Mouse (Mus musculus): ENCODE measurements around the gene Eif5a.

GRCm38 (mm10) chr11:69879711-69880110 is 42.0 kb downstream of the Eif5a start:
- TF ChIP-seq CTCF (IDR thresholded peaks at IDR 0.05; ENCODE audit: control insufficient read depth, insufficient read depth, insufficient replicate concordance, low read depth, low read length) (no peak), POLR2A (IDR thresholded peaks at IDR 0.05; ENCODE audit: control insufficient read depth, low read depth, low read length) (no peak)

Measured in testis, adult 2 months (tissue).